Mouse (Mus musculus) hindlimb bud, embryonic 11.5 days (tissue): Measurements from ENCODE around the gene Rcor1.

ENCODE experiments used
- DNase-seq: peaks from one replicate; pipeline ENCODE4 v3.0.0-alpha.2; 2012; ENCODE audit warnings: low read depth, low spot score; ENCODE audit errors: extremely low spot score

Gene Rcor1

GRCm38 (mm10) chr12:111038976-111039612 lies at the start of gene Rcor1:
TSS of gene Rcor1 (plus strand) at chr12:111039351.
- peak; percentile 87 for DNase-seq

DNA sequence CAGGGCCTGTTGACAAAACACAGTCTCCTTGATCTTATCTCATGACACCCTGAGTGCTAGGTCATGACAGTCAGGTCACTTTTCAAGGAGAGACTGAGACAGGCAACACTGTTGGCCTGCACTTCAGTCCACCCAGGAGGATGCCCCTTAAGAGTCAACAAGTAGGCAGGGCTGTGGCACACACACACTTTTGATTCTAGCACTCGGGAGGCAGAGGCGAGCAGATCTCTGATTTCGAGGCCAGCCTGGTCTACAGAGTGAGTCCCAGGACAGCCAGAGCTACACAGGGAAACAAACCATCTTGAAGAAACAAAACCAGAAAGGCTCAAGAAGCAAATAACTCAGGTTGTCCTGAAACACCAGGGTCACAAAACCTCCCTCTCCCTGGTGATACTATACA lies 49.7 kb upstream of the Rcor1 start:
- DNase-seq: no peak

DNA sequence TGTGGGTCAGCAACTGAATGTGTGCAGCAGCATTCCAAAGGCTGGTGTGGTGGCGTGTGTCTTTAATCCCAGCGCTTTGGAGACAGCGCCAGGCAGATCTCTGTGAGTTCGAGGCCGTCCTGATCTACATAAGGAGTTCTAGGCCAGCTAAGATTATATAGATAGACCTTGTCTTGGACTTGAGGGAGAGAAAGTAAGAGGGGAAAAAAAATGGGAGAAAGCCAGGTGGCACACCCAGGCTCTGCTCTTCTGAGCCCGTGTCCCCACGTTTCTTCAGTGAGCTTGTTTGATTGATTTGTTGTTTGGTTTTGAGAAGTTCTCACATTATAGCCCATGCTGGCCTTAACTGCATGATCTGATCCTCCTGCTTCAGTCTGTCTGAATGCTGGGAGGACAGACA lies 48.7 kb upstream of the Rcor1 start:
- DNase-seq: no peak

- peak; percentile 68 for DNase-seq
Measured at GRCm38 (mm10) chr12:110991361-110992127, 47.6 kb upstream of the Rcor1 start.

DNA sequence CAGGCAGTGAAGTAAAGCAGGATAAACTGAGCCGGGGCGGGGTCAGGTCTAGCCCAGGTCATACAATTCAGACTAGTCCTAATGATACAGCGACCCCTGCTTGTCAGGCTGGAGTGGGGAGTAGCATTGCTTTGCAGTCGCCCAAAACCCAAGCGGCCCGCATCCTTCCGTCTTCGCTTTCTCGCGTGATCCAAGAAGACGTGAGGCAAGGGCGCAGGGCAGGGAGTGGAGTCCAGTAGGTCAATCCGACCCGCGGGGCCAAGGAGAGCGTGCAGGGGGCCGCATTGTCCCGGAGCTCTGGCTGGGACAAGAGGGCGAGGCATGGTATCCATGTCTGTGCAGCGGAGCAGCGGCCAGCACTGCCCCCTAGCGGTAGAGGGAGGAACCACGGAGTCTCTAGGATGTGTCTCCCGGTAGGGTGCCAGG lies 47.0 kb upstream of the Rcor1 start:
- peak; percentile 41 for DNase-seq

DNA sequence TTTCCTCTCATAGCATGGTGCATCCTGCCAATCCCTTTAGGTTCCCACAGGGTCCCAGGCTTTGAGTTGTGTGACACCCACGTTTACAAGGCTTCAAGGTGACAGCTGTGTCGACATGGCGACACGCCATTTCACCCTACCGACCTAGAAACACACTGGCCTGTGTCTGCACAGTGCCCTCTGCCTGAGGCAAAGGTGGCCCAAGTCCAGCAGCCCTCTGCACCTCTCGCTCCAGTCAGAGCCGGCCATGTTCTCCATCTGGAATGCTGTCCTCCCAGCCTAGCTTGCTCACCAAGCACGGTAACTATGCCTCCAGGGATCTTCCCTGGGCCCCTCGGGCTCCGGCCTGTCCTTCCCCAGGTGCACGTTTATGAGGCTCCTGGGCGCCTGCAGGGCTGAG lies 46.4 kb upstream of the Rcor1 start:
- no peak for DNase-seq

GRCm38 (mm10) chr12:110993226-110993625 lies 45.9 kb upstream of the Rcor1 start:
- DNase-seq: no peak

GRCm38 (mm10) chr12:110994666-110995065 lies 44.5 kb upstream of the Rcor1 start:
- DNase-seq: no peak

GRCm38 (mm10) chr12:110998092-110998491 lies 41.1 kb upstream of the Rcor1 start:
- DNase-seq: no peak

- DNase-seq: no peak
Measured at GRCm38 (mm10) chr12:110999820-111000219, 39.3 kb upstream of the Rcor1 start.

GRCm38 (mm10) chr12:111000956-111001355 lies 38.2 kb upstream of the Rcor1 start:
- no peak for DNase-seq

GRCm38 (mm10) chr12:111004142-111004541 lies 35.0 kb upstream of the Rcor1 start:
- DNase-seq: no peak

- no peak for DNase-seq
Measured at GRCm38 (mm10) chr12:111005803-111006202, 33.3 kb upstream of the Rcor1 start.

- no peak for DNase-seq
Measured at GRCm38 (mm10) chr12:111006339-111006738, 32.8 kb upstream of the Rcor1 start.

DNA sequence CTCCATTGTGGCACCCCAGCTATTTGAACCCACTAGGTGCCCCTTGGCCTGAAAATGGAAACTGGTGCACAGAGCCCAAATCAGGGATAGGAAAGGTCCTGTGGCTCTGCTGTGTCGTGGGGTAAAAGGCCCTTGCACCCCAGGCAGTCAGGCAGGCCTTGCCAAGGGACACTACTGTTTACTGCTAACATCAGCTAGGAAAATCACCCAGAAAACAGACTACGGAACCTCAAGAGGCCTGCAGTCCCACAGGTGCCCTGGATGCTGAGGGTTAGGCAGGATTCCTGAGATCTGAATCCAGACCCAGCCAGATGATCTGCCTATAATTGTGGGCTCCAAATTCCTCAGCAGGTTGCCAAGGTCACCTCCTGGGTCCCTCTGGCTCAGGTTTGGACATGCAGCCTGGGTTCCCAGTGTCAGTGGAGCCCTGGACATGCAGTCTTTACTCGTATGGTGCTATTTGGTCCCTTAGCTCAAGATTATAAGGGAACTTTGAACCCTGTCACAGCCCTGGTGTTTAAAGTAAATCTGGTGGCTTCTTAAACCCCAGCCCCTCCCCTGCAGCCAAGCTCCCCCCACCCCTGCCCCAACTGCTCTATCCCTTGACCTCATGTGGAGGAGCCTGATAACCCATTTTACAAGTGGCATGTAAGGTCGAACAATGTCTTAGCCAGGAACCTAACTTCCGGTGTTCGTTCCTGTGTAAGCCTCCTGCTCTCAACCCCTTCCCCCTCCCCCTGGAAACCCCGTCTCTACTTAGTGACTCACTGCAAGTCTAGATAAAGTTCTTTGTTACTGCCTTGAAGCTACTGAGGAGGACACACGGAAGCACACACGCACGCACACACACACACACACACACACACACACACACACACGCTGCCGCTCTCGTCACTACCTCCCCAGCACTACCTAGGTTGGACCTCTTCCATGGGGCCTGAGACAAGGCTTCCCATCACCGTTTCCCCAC lies 31.7 kb upstream of the Rcor1 start:
- no peak for DNase-seq

GRCm38 (mm10) chr12:111008500-111009490 lies 30.4 kb upstream of the Rcor1 start:
- DNase-seq: no peak

DNA sequence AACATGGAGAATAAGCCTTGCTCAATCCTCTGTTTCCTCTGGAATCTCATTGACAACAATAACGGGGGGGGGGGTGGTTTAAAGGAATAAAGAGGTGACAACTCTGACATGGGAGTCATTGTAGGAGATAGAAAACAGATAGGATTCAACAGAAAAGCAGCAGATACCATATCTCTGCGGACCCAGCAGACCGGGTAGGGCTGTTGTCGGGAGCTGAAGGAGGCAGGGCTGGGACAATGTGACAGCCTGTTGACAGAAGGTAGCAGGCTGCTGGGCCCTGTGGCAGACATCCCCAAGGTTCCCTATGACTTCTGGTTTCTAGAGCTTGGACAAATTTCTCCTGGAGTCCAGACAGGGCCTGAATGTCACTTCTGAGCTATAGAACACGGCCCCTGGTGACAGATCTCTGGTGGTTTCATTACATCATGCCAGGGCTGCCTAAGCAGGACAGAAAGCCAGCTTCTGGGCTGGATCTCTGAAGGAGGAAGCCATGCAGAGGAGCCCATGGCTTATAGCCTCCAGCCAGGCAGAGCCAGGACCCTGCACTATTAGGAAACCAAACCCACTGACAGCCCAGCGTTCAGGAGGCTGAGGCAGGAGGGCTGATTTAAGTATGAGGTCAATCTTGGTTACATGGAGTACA lies 29.4 kb upstream of the Rcor1 start:
- DNase-seq: no peak

DNA sequence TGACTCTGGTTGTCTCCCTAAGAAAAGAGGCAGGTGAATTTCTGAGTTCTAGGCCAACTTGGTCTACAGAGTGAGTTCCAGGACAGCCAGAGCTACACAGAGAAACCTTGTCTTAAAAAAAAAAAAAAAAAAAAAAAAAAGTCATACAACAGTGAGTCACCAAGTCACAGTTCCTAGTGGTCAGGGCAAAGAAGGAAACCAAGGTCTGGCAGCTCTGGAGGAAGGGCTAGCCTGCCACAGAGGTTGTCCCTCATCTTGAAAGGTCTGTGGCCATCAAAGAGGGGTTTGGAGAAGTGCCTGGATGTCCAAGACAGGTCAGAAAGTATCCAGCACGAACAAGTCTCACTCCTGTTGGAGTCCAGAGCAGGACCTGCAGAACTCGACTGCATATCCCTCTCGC lies 22.3 kb upstream of the Rcor1 start:
- no peak for DNase-seq

- DNase-seq: no peak
Measured at GRCm38 (mm10) chr12:111018068-111018467, 21.1 kb upstream of the Rcor1 start.

- DNase-seq: no peak
Measured at GRCm38 (mm10) chr12:111019086-111019485, 20.1 kb upstream of the Rcor1 start.
